Mouse (Mus musculus): ENCODE measurements around the gene Rnf146. TPM values are rescaled to one million over a fixed set of nuclear protein-coding genes. Genes with fewer than 3 reads are reported as not detected.
A peak's percentile ranks its signal among the peaks of the same experiment; 100 is the strongest.
"Not testable (repeated sequence)": the region's sequence is repeated elsewhere in the genome, so short reads cannot be mapped to it uniquely, and the experiment has no call there.

The Rnf146 gene
- polyA plus RNA-seq (2014; fragmentation: Nextera tagmentation; extraction: Ambion mirVana) = 56.5 and 62.1 TPM in 2 replicates

DNA sequence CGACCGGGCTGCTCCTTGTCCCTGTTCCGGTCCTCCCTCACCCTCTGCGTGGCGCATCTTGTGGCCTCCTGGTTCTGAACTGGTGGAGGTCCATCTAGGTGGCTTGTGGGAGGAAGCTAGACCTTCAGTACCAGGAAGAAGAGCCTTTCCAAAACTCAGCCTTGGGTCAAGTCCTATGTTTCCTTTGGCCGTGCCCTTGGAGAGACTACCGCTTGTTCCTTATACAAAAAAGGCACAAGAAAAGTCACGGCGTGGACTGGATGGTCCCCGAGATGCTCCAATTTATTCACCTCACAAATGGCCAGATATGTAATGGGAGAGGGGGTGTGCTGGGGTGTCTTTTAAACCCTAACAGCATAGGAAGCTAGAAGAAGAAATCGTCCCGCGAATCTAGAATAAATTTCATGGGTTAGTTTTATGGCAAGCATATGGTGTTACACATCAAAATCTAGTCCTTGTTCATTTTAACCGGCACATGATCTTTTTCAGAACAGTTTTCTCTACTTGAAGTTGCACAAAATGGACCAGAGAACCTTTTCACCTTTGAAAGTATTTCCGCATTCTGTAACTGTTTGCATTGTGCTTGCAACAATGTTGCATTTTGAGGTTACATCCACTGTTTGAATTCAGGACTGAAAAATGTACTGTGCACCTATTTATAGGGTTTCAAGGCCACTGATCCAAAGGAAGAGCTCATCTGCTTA is at the start of gene Rnf146:
TSS of gene Rnf146 (minus strand) at position 246 of the 704 bp plus-strand sequence.
- DNase-seq (ENCODE audit: low spot score) (no peak), ATAC-seq (replicated peaks; ENCODE audit: low FRiP score) (no peak)
- 12% methylated on average over 15 of the region's 15 CpGs for WGBS
- H3K27ac ChIP-seq (ENCODE audit: low read depth, low read length) = peak within 1 kb of the TSS; percentile 94
- no peaks in the 10 kb centered on the region for H3K9me3 ChIP-seq (ENCODE audit: control insufficient read depth, low read length)
- H3K4me2 ChIP-seq (ENCODE audit: low read depth, low read length, severe bottlenecking) = peak within 1 kb of the TSS; percentile 65
- H3K36me3 ChIP-seq (ENCODE audit: control insufficient read depth, insufficient read depth, low read length) = no peaks in the 10 kb centered on the region
- peak within 1 kb of the TSS; percentile 95 for H3K9ac ChIP-seq (ENCODE audit: low read length)
- peak within 1 kb of the TSS; percentile 84 for H3K4me3 ChIP-seq (ENCODE audit: low read depth, low read length)
- H3K4me1 ChIP-seq (replicated peaks; ENCODE audit: control insufficient read depth, insufficient read depth, low read length) = no peaks in the 10 kb centered on the region; the same call in 1 of the 2 replicates
- H3K27me3 ChIP-seq (ENCODE audit: control insufficient read depth, insufficient read depth, low read length) = no peaks in the 10 kb centered on the region

DNA sequence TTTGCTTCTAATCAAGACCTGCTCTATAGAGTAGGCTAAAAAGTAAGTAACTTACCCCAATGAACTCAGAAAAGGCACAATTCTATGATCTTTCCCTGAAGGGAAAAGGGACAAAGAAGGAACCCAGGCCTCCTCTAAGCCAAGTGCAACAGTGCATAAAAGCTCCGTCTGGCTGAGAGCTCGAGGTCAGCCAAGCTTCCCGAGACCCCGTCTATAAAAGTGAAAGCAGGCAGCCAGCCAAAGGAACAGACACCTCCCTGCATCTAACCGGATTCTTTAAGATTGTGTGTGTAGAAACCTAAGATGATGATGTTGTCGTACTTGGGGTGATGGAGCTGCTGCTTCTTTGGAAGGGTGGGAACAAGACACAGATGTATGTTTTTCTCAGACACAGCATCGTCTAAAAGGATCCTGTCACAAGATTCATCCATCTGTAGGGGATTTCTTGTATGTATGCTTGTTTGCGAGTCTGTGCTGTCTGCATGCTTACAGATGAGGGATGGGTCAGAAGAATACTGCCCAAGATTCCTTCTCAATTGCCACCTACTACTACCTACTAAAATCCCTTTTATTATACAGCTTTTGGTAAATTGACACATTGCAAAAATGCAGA is 40.5 kb upstream of the Rnf146 start:
- Histone ChIP-seq H3K36me3 (ENCODE audit: control insufficient read depth, insufficient read depth, low read length) (no peaks in the 10 kb centered on the region), H3K4me1 (replicated peaks; ENCODE audit: control insufficient read depth, insufficient read depth, low read length) (no peaks in the 10 kb centered on the region), H3K9ac (ENCODE audit: low read length) (no peak overlapping the region), H3K27me3 (ENCODE audit: control insufficient read depth, insufficient read depth, low read length) (no peaks in the 10 kb centered on the region), H3K9me3 (ENCODE audit: control insufficient read depth, low read length) (no peaks in the 10 kb centered on the region), H3K27ac (ENCODE audit: low read depth, low read length) (no peak overlapping the region), H3K4me2 (ENCODE audit: low read depth, low read length, severe bottlenecking) (no peak overlapping the region), H3K4me3 (ENCODE audit: low read depth, low read length) (no peak overlapping the region)
- DNase-seq (ENCODE audit: low spot score) (no peak), ATAC-seq (replicated peaks; ENCODE audit: low FRiP score) (no peak)
- WGBS = 52% methylated on average over 8 of the region's 8 CpGs

DNA sequence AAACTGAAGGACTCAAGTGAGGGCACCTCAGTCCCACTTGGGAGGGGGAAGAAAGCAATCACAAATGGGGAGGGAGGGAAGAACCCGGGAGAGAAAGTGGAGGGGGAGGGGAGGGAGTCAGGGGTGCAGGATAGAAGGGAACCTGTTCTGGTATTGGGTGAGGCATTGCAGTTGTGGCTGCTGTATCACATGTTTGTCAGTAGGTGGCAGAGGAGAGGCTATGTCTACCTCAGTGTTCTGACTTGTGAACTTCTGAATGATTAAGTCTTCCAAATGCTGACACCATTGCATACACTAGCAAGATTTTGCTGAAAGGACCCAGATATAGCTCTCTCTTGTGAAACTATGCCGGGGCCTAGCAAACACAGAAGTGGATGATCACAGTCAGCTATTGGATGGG is 32.6 kb upstream of the Rnf146 start:
- not testable (repeated sequence) for H3K27me3 ChIP-seq (ENCODE audit: control insufficient read depth, insufficient read depth, low read length); H3K27ac ChIP-seq (ENCODE audit: low read depth, low read length); H3K4me2 ChIP-seq (ENCODE audit: low read depth, low read length, severe bottlenecking); DNase-seq (ENCODE audit: low spot score); ATAC-seq (replicated peaks; ENCODE audit: low FRiP score); H3K9me3 ChIP-seq (ENCODE audit: control insufficient read depth, low read length); H3K4me3 ChIP-seq (ENCODE audit: low read depth, low read length); H3K36me3 ChIP-seq (ENCODE audit: control insufficient read depth, insufficient read depth, low read length); H3K4me1 ChIP-seq (replicated peaks; ENCODE audit: control insufficient read depth, insufficient read depth, low read length); H3K9ac ChIP-seq (ENCODE audit: low read length)
- WGBS = 65% methylated on average over 2 of the region's 2 CpGs

DNA sequence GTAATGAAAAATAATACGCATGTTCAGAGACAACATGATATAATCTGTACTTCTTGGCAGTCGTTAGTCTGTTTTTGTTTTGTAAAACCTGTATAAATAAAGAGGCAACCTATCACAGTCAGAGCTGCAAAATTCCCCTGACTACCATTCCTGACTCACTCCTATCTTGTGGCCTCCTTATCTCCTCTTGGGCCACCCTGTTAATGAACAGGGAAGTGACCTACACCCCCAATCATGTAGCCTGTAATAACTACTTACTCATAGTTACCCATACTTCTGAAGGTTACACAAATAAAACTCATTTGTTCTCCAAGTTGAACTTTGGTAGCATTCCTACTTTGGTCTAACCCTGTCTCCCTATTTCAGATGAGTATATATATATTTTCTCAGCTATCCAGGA is 19.3 kb upstream of the Rnf146 start:
- no peaks in the 10 kb centered on the region for H3K4me1 ChIP-seq (replicated peaks; ENCODE audit: control insufficient read depth, insufficient read depth, low read length)
- WGBS = 86% methylated on average over 2 of the region's 2 CpGs
- H3K4me2 ChIP-seq (ENCODE audit: low read depth, low read length, severe bottlenecking) = no peak overlapping the region
- no peaks in the 10 kb centered on the region for H3K36me3 ChIP-seq (ENCODE audit: control insufficient read depth, insufficient read depth, low read length)
- H3K27ac ChIP-seq (ENCODE audit: low read depth, low read length) = no peak overlapping the region
- H3K4me3 ChIP-seq (ENCODE audit: low read depth, low read length) = no peak overlapping the region
- DNase-seq (ENCODE audit: low spot score) (no peak), ATAC-seq (replicated peaks; ENCODE audit: low FRiP score) (no peak)
- no peaks in the 10 kb centered on the region for H3K9me3 ChIP-seq (ENCODE audit: control insufficient read depth, low read length)
- no peaks in the 10 kb centered on the region for H3K27me3 ChIP-seq (ENCODE audit: control insufficient read depth, insufficient read depth, low read length)
- no peak overlapping the region for H3K9ac ChIP-seq (ENCODE audit: low read length)

DNA sequence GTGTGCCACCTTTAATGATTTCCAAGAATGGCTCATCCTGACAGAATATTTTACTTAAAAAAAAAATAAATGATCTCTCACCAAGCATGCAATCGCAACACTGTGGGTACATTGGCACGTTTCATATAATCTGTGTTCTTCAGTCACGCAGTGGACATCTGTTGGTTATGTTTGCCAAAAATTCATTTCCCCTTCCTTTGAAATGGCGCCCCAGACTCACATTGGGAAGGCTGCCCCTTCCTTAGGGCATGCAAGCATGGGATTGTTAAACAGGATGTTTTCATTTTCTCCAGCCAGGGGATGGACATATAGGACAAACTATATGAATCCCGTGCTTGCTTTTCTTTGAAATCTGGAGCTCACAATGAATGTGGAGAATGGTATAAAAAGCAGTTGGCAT is 11.8 kb upstream of the Rnf146 start:
- Histone ChIP-seq H3K9ac (ENCODE audit: low read length) (no peak overlapping the region), H3K27ac (ENCODE audit: low read depth, low read length) (no peak overlapping the region), H3K36me3 (ENCODE audit: control insufficient read depth, insufficient read depth, low read length) (no peaks in the 10 kb centered on the region), H3K27me3 (ENCODE audit: control insufficient read depth, insufficient read depth, low read length) (no peaks in the 10 kb centered on the region), H3K4me2 (ENCODE audit: low read depth, low read length, severe bottlenecking) (no peak overlapping the region), H3K9me3 (ENCODE audit: control insufficient read depth, low read length) (no peaks in the 10 kb centered on the region), H3K4me1 (replicated peaks; ENCODE audit: control insufficient read depth, insufficient read depth, low read length) (no peaks in the 10 kb centered on the region), H3K4me3 (ENCODE audit: low read depth, low read length) (no peak overlapping the region)
- 91% methylated on average over 5 of the region's 5 CpGs for WGBS
- DNase-seq (ENCODE audit: low spot score) (no peak), ATAC-seq (replicated peaks; ENCODE audit: low FRiP score) (no peak)

DNA sequence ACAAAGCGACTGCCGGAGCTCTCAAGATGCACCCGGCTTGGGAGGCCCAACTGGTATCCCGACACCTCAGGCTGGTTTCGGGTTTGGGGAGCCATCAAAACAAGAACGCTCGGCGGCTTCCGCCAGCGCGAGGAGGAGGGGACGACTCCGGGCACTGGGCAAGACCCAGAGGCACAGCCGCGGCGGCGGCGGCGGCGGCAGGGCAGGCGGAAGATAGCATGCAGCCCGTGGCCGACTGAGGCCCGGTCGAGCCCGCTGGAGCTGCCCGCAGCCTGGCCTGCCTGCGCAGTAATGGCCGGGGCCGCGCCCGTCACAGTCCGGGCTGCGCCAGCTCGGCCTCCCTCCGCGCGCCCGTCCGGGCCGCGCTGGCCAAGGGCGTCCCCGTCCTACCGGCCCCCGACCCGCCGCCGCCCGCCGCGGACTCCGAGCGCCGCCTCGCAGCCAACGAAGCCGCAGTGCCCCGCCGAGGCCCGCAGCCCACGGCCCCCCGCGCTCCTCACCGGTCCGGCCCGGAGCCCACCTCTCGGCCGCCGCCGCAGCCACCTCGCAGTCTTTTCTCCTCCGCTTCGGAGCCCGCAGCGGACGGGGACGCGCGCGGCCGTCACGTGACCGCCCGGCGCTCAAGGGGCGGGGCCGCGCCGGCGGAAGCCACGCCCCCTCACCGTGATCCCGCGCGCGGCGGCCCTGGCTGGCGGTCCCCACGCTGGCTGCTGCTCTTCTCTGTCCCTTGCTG is 612 bp downstream of the Rnf146 start:
- H3K4me1 ChIP-seq (replicated peaks; ENCODE audit: control insufficient read depth, insufficient read depth, low read length) = no peaks in the 10 kb centered on the region; the same call in 1 of the 2 replicates
- peak overlapping the region; percentile 65 for H3K4me2 ChIP-seq (ENCODE audit: low read depth, low read length, severe bottlenecking)
- peak; percentile 96 for ATAC-seq (replicated peaks; ENCODE audit: low FRiP score)
- H3K27me3 ChIP-seq (ENCODE audit: control insufficient read depth, insufficient read depth, low read length) = no peaks in the 10 kb centered on the region
- peak overlapping the region; percentile 95 for H3K9ac ChIP-seq (ENCODE audit: low read length)
- H3K4me3 ChIP-seq (ENCODE audit: low read depth, low read length) = peak overlapping the region; percentile 84
- H3K36me3 ChIP-seq (ENCODE audit: control insufficient read depth, insufficient read depth, low read length) = no peaks in the 10 kb centered on the region
- DNase-seq (ENCODE audit: low spot score) = peak; percentile 94
- under 1% methylated on average over 38 of the region's 100 CpGs for WGBS
- peak overlapping the region; percentile 94 for H3K27ac ChIP-seq (ENCODE audit: low read depth, low read length)
- no peaks in the 10 kb centered on the region for H3K9me3 ChIP-seq (ENCODE audit: control insufficient read depth, low read length)

DNA sequence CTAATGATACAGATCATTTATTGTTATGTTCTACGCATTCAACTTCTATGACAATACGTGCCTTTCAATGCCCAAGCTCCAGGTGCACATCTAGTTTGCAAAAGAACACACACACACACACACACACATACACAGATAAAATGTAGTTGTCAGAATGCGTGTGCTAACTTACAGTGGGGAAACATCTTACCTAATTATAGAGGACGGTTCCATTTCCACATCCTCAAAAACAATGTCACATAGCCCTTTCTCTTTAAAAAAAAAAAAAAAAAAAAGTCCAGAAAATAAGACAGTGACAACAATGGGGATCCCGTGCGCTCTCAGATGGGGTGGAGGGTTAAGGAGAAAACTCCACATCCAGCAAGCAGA is 1.2 kb downstream of the Rnf146 start:
- 1% methylated on average over 6 of the region's 6 CpGs for WGBS

DNA sequence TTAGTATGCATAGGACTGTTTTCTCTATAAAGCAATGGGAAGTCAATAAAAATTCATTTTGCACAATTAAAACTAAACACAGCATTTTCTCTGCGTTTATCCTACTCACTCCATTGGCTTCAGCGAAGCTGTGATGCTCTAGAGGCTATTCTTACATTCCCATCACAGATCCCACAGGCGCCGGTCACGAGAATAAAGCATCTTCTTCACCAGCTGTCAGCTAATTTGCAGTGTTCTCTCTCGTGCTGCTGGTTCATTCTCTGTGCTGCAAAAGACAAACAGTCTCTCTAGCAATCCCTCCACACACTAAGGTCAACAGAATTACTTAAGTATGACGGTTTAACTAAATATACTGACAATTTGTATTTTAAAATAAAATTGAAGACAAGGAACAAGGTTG is 8.1 kb downstream of the Rnf146 start:
- H3K9ac ChIP-seq (ENCODE audit: low read length) = no peak overlapping the region
- 79% methylated on average over 7 of the region's 7 CpGs for WGBS
- ATAC-seq (replicated peaks; ENCODE audit: low FRiP score) (no peak), DNase-seq (ENCODE audit: low spot score) (no peak)
- no peak overlapping the region for H3K27ac ChIP-seq (ENCODE audit: low read depth, low read length)
- no peaks in the 10 kb centered on the region for H3K27me3 ChIP-seq (ENCODE audit: control insufficient read depth, insufficient read depth, low read length)
- H3K36me3 ChIP-seq (ENCODE audit: control insufficient read depth, insufficient read depth, low read length) = no peaks in the 10 kb centered on the region; the same call in 1 of the 2 replicates
- H3K4me1 ChIP-seq (replicated peaks; ENCODE audit: control insufficient read depth, insufficient read depth, low read length) = no peaks in the 10 kb centered on the region
- H3K9me3 ChIP-seq (ENCODE audit: control insufficient read depth, low read length) = no peaks in the 10 kb centered on the region
- no peak overlapping the region for H3K4me3 ChIP-seq (ENCODE audit: low read depth, low read length)
- H3K4me2 ChIP-seq (ENCODE audit: low read depth, low read length, severe bottlenecking) = no peak overlapping the region

More for the DNA sequence above, 1.2 kb downstream of the Rnf146 start:
- no peaks in the 10 kb centered on the region; the same call in 1 of the 2 replicates for H3K4me1 ChIP-seq (replicated peaks; ENCODE audit: control insufficient read depth, insufficient read depth, low read length)
- H3K27ac ChIP-seq (ENCODE audit: low read depth, low read length) = peak overlapping the region; percentile 94
- H3K27me3 ChIP-seq (ENCODE audit: control insufficient read depth, insufficient read depth, low read length) = no peaks in the 10 kb centered on the region
- H3K9ac ChIP-seq (ENCODE audit: low read length) = peak overlapping the region; percentile 95
- no peak for DNase-seq (ENCODE audit: low spot score)
- H3K9me3 ChIP-seq (ENCODE audit: control insufficient read depth, low read length) = no peaks in the 10 kb centered on the region
- H3K4me2 ChIP-seq (ENCODE audit: low read depth, low read length, severe bottlenecking) = peak overlapping the region; percentile 59
- no peaks in the 10 kb centered on the region for H3K36me3 ChIP-seq (ENCODE audit: control insufficient read depth, insufficient read depth, low read length)
- ATAC-seq (replicated peaks; ENCODE audit: low FRiP score) = no peak
- H3K4me3 ChIP-seq (ENCODE audit: low read depth, low read length) = peak overlapping the region; percentile 84

Data from forebrain, embryonic 11.5 days (tissue).